18 mouse cellular contexts compared by ENCODE assay signal in genomic region chr6:87436745-87437144, GRCm38 (mm10). TPM values are rescaled to one million over a fixed set of nuclear protein-coding genes. Genes with fewer than 3 reads are reported as not detected.
"Had no signal": no experiment of that assay in that cellular context is flagged by ENCODE, and none has a peak within 500 bp of the region (broad histone marks: within the 10 kb centered on the region; RNA-seq: fewer than 3 reads in every experiment).

No protein-coding gene starts in this region.

- H3K27me3 ChIP-seq: limb, embryonic 12.5 days; liver, embryonic 13.5 days; midbrain, embryonic 13.5 days; stomach, embryonic 15.5 days had no signal

- H3K4me2 ChIP-seq: limb, embryonic 12.5 days; liver, embryonic 13.5 days; midbrain, embryonic 13.5 days; stomach, embryonic 15.5 days had no signal

- H3K36me3 ChIP-seq: limb, embryonic 12.5 days; liver, embryonic 13.5 days; midbrain, embryonic 13.5 days; stomach, embryonic 15.5 days had no signal

- H3K9me3 ChIP-seq: limb, embryonic 12.5 days; liver, embryonic 13.5 days; midbrain, embryonic 13.5 days; stomach, embryonic 15.5 days had no signal

- H3K27ac ChIP-seq: layer of hippocampus, adult 2 months; limb, embryonic 12.5 days; liver, embryonic 13.5 days; midbrain, embryonic 13.5 days; stomach, embryonic 15.5 days had no signal

- H3K4me1 ChIP-seq: limb, embryonic 12.5 days; liver, embryonic 13.5 days; midbrain, embryonic 13.5 days; stomach, embryonic 15.5 days had no signal

- H3K9ac ChIP-seq: limb, embryonic 12.5 days; liver, embryonic 13.5 days; liver, postnatal 0 days; midbrain, embryonic 13.5 days; stomach, embryonic 15.5 days had no signal

- H3K4me3 ChIP-seq: layer of hippocampus, adult 2 months; limb, embryonic 12.5 days; liver, embryonic 13.5 days; midbrain, embryonic 13.5 days; stomach, embryonic 15.5 days had no signal

- ATAC-seq: liver, postnatal 0 days; midbrain, embryonic 13.5 days had no signal

- DNase-seq: kidney, postnatal 4 days; liver; liver, embryonic 13.5 days; liver, postnatal 0 days; lung, postnatal 36 days; right cerebral cortex, postnatal 14 days; thymus, adult 2 months; thymus, postnatal 25 days had no signal

RNA-seq across cellular contexts. Expression of gene Bmp10, which starts 8.0 kb away (rescaled TPM):
- total RNA-seq: layer of hippocampus, adult 2 months; left cerebral cortex, postnatal 36 days; megakaryocyte progenitor cell, adult 5-6 weeks; midbrain, postnatal 0 days had no signal
- polyA plus RNA-seq: limb, embryonic 12.5 days; midbrain, embryonic 13.5 days; midbrain, postnatal 0 days; neural tube, embryonic 14.5 days; spleen, adult 2 months; stomach, embryonic 15.5 days; testis, adult 2 months had no signal

RNA-seq across cellular contexts. Expression of gene Gkn3, which starts 48.0 kb away (rescaled TPM):
- total RNA-seq: megakaryocyte progenitor cell, adult 5-6 weeks had no signal
- polyA plus RNA-seq: limb, embryonic 12.5 days; liver, embryonic 13.5 days; liver, postnatal 0 days; spleen, adult 2 months had no signal
